Mouse (Mus musculus): ENCODE results near the gene Pou6f1. TPM values are rescaled to one million over a fixed set of nuclear protein-coding genes. Genes with fewer than 3 reads are reported as not detected.
"Not testable (repeated sequence)": the region's sequence is repeated elsewhere in the genome, so short reads cannot be mapped to it uniquely, and the experiment has no call there.

The Pou6f1 gene
- polyA plus RNA-seq, 1 experiment from 2014 or later: 26.4 TPM

- not testable (repeated sequence) for H3K27ac ChIP-seq (ENCODE audit: low read depth, low read length); H3K4me2 ChIP-seq (ENCODE audit: low read length); H3K9ac ChIP-seq (ENCODE audit: low read depth, low read length); H3K4me1 ChIP-seq (ENCODE audit: control insufficient read depth, insufficient read depth, low read depth, low read length); H3K4me3 ChIP-seq (ENCODE audit: low read length); ATAC-seq; H3K9me3 ChIP-seq (ENCODE audit: control insufficient read depth, low read length); H3K36me3 ChIP-seq (ENCODE audit: control insufficient read depth, insufficient read depth, low read length); H3K27me3 ChIP-seq (replicated peaks; ENCODE audit: control insufficient read depth, insufficient read depth, low read length)
- 98% methylated on average over 26 of the region's 28 CpGs for WGBS
These were observed 56.7 kb downstream of the Pou6f1 start for GRCm38 (mm10) chr15:100542876-100543650.

- Histone ChIP-seq H3K4me3 (ENCODE audit: low read length) (no peak overlapping the region), H3K9me3 (ENCODE audit: control insufficient read depth, low read length) (0 out of 2 replicates have a peak, but pooled peaks cover 2% of the 10 kb centered on the region), H3K9ac (ENCODE audit: low read depth, low read length) (no peak overlapping the region), H3K27ac (ENCODE audit: low read depth, low read length) (no peak overlapping the region), H3K4me2 (ENCODE audit: low read length) (no peak overlapping the region), H3K36me3 (ENCODE audit: control insufficient read depth, insufficient read depth, low read length) (peaks cover 2% of the 10 kb centered on the region; the same call in 1 of the 2 replicates), H3K27me3 (replicated peaks; ENCODE audit: control insufficient read depth, insufficient read depth, low read length) (no peaks in the 10 kb centered on the region), H3K4me1 (ENCODE audit: control insufficient read depth, insufficient read depth, low read depth, low read length) (no peaks in the 10 kb centered on the region)
- ATAC-seq: no peak
- 96% methylated on average over 4 of the region's 4 CpGs for WGBS
These were observed 58.4 kb downstream of the Pou6f1 start for GRCm38 (mm10) chr15:100541426-100541825.

- not testable (repeated sequence) for H3K9ac ChIP-seq (ENCODE audit: low read depth, low read length); H3K9me3 ChIP-seq (ENCODE audit: control insufficient read depth, low read length); H3K36me3 ChIP-seq (ENCODE audit: control insufficient read depth, insufficient read depth, low read length); H3K27me3 ChIP-seq (replicated peaks; ENCODE audit: control insufficient read depth, insufficient read depth, low read length); H3K27ac ChIP-seq (ENCODE audit: low read depth, low read length); H3K4me1 ChIP-seq (ENCODE audit: control insufficient read depth, insufficient read depth, low read depth, low read length); ATAC-seq; H3K4me3 ChIP-seq (ENCODE audit: low read length); H3K4me2 ChIP-seq (ENCODE audit: low read length)
- 81% methylated on average over 1 of the region's 1 CpGs for WGBS
These were observed 58.8 kb downstream of the Pou6f1 start for GRCm38 (mm10) chr15:100541001-100541400.

GRCm38 (mm10) chr15:100539411-100539810, 60.4 kb downstream of the Pou6f1 start:
- Histone ChIP-seq H3K27ac (ENCODE audit: low read depth, low read length) (no peak overlapping the region), H3K27me3 (replicated peaks; ENCODE audit: control insufficient read depth, insufficient read depth, low read length) (no peaks in the 10 kb centered on the region), H3K9me3 (ENCODE audit: control insufficient read depth, low read length) (no peaks in the 10 kb centered on the region), H3K4me1 (ENCODE audit: control insufficient read depth, insufficient read depth, low read depth, low read length) (no peaks in the 10 kb centered on the region), H3K4me2 (ENCODE audit: low read length) (no peak overlapping the region), H3K9ac (ENCODE audit: low read depth, low read length) (no peak overlapping the region), H3K4me3 (ENCODE audit: low read length) (no peak overlapping the region), H3K36me3 (ENCODE audit: control insufficient read depth, insufficient read depth, low read length) (no peaks in the 10 kb centered on the region)
- 95% methylated on average over 9 of the region's 9 CpGs for WGBS
- no peak for ATAC-seq

GRCm38 (mm10) chr15:100537913-100538312, 61.9 kb downstream of the Pou6f1 start:
- H3K4me3 ChIP-seq (ENCODE audit: low read length): no peak overlapping the region
- no peak for ATAC-seq
- 88% methylated on average over 6 of the region's 6 CpGs for WGBS
- H3K27me3 ChIP-seq (replicated peaks; ENCODE audit: control insufficient read depth, insufficient read depth, low read length): no peaks in the 10 kb centered on the region
- H3K4me2 ChIP-seq (ENCODE audit: low read length): no peak overlapping the region
- H3K27ac ChIP-seq (ENCODE audit: low read depth, low read length): no peak overlapping the region
- H3K4me1 ChIP-seq (ENCODE audit: control insufficient read depth, insufficient read depth, low read depth, low read length): no peaks in the 10 kb centered on the region
- H3K9ac ChIP-seq (ENCODE audit: low read depth, low read length): no peak overlapping the region
- H3K36me3 ChIP-seq (ENCODE audit: control insufficient read depth, insufficient read depth, low read length): no peaks in the 10 kb centered on the region
- H3K9me3 ChIP-seq (ENCODE audit: control insufficient read depth, low read length): no peaks in the 10 kb centered on the region

GRCm38 (mm10) chr15:100527900-100528299, 71.9 kb downstream of the Pou6f1 start:
- Histone ChIP-seq H3K4me1 (ENCODE audit: control insufficient read depth, insufficient read depth, low read depth, low read length) (no peaks in the 10 kb centered on the region), H3K9me3 (ENCODE audit: control insufficient read depth, low read length) (no peaks in the 10 kb centered on the region), H3K4me3 (ENCODE audit: low read length) (no peak overlapping the region), H3K4me2 (ENCODE audit: low read length) (no peak overlapping the region), H3K36me3 (ENCODE audit: control insufficient read depth, insufficient read depth, low read length) (peaks cover 3% of the 10 kb centered on the region; the same call in 1 of the 2 replicates), H3K27me3 (replicated peaks; ENCODE audit: control insufficient read depth, insufficient read depth, low read length) (no peaks in the 10 kb centered on the region), H3K9ac (ENCODE audit: low read depth, low read length) (no peak overlapping the region), H3K27ac (ENCODE audit: low read depth, low read length) (no peak overlapping the region)
- 88% methylated on average over 5 of the region's 5 CpGs for WGBS
- no peak for ATAC-seq

- 96% methylated on average over 14 of the region's 14 CpGs for WGBS
- Histone ChIP-seq H3K9me3 (ENCODE audit: control insufficient read depth, low read length) (no peaks in the 10 kb centered on the region), H3K4me1 (ENCODE audit: control insufficient read depth, insufficient read depth, low read depth, low read length) (no peaks in the 10 kb centered on the region), H3K27me3 (replicated peaks; ENCODE audit: control insufficient read depth, insufficient read depth, low read length) (no peaks in the 10 kb centered on the region), H3K9ac (ENCODE audit: low read depth, low read length) (no peak overlapping the region), H3K4me3 (ENCODE audit: low read length) (no peak overlapping the region), H3K27ac (ENCODE audit: low read depth, low read length) (no peak overlapping the region), H3K36me3 (ENCODE audit: control insufficient read depth, insufficient read depth, low read length) (peaks cover 5% of the 10 kb centered on the region), H3K4me2 (ENCODE audit: low read length) (no peak overlapping the region)
- no peak for ATAC-seq
These were observed 74.4 kb downstream of the Pou6f1 start for GRCm38 (mm10) chr15:100525405-100525804.

Small RNA genes within 50 kb of the gene (microRNA-seq; reads per million reads assigned to microRNA genes)
- gene Mir6961: not detected

Other genes starting within 250 kb of the Pou6f1 start
- not detected in 2 replicates for gene Methig1, start 246.8 kb downstream of the Pou6f1 start, polyA plus RNA-seq (2015; fragmentation: Nextera tagmentation; extraction: Ambion mirVana)
- not detected in 2 replicates for gene Mettl7a2, start 246.8 kb downstream of the Pou6f1 start, polyA plus RNA-seq (2015; fragmentation: Nextera tagmentation; extraction: Ambion mirVana)
- gene Higd1c, start 235.4 kb downstream of the Pou6f1 start, polyA plus RNA-seq (2015; fragmentation: Nextera tagmentation; extraction: Ambion mirVana): not detected in 2 replicates
- 0.11 and 0.16 TPM in 2 replicates for gene Gm5475, start 177.8 kb downstream of the Pou6f1 start, polyA plus RNA-seq (2015; fragmentation: Nextera tagmentation; extraction: Ambion mirVana)
- 24.9 and 30.8 TPM in 2 replicates for gene Slc11a2, start 174.9 kb downstream of the Pou6f1 start, polyA plus RNA-seq (2015; fragmentation: Nextera tagmentation; extraction: Ambion mirVana)
- gene Letmd1, start 131.0 kb downstream of the Pou6f1 start, polyA plus RNA-seq (2015; fragmentation: Nextera tagmentation; extraction: Ambion mirVana): 59.3 and 62.0 TPM in 2 replicates
- 36.3 and 43.4 TPM in 2 replicates for gene Csrnp2, start 104.5 kb downstream of the Pou6f1 start, polyA plus RNA-seq (2015; fragmentation: Nextera tagmentation; extraction: Ambion mirVana)
- gene Tfcp2, start 48.0 kb downstream of the Pou6f1 start, polyA plus RNA-seq (2015; fragmentation: Nextera tagmentation; extraction: Ambion mirVana): 32.4 and 37.4 TPM in 2 replicates
- 123 and 134 TPM in 2 replicates for gene Dazap2, start 15.4 kb upstream of the Pou6f1 start, polyA plus RNA-seq (2015; fragmentation: Nextera tagmentation; extraction: Ambion mirVana)
- gene Smagp, start 37.0 kb upstream of the Pou6f1 start, polyA plus RNA-seq (2015; fragmentation: Nextera tagmentation; extraction: Ambion mirVana): 3.6 and 4.1 TPM in 2 replicates
- 1.6 and 1.9 TPM in 2 replicates for gene Bin2, start 69.6 kb upstream of the Pou6f1 start, polyA plus RNA-seq (2015; fragmentation: Nextera tagmentation; extraction: Ambion mirVana)
- gene Cela1, start 87.9 kb upstream of the Pou6f1 start, polyA plus RNA-seq (2015; fragmentation: Nextera tagmentation; extraction: Ambion mirVana): 1.4 and 2.0 TPM in 2 replicates
- gene Galnt6, start 129.4 kb upstream of the Pou6f1 start, polyA plus RNA-seq (2015; fragmentation: Nextera tagmentation; extraction: Ambion mirVana): 0.17 and 0.30 TPM in 2 replicates
- 24.7 and 27.9 TPM in 2 replicates for gene Slc4a8, start 161.8 kb upstream of the Pou6f1 start, polyA plus RNA-seq (2015; fragmentation: Nextera tagmentation; extraction: Ambion mirVana)

Measured in hindbrain, embryonic 16.5 days (tissue).